Mouse (Mus musculus): ENCODE measurements at regions not wholly inside any gene's neighbourhood (a gene's known extent, or its start where the extent isn't known, plus 50 kb on each side); places are given as distances from the start of the nearest gene placed in this dataset.
"Not testable (repeated sequence)": the region's sequence is repeated elsewhere in the genome, so short reads cannot be mapped to it uniquely, and the experiment has no call there.

DNA sequence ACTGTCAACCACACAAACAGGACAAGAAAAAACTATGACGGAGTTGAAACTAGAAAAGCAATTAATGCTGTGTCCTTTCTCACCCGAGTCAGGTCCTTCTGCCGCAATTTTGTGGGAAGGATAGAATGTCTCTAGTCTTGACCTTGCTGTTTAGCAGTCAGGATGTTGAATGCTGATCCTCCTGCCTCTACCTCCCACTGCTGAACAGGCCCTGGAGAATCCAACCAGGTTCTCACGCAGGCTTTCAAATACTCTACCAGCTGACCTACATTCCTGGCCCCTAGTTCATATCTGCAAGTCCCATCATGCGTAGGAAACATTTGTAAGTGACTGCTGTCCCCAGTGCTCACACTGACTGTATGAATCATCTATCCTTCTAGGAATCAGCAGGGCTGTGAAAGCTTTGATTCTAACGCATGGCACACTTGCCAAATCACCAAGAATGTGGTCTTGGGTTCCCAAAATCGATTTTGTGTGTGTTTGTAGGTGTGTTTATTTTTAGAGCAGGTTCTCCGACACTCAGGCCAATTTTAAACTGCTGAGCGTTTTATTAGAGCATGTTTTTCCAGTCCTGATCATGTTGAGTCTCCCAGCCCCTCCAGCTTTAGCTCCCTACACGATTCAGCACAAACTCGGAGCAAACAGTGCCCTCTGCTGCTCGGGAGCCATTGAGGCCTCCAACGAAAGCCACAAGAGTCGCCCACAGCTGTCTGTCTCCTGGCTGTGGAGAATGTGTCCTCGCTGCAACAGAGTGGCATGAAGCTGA, 545.4 kb downstream of the Zfp704 start:
- DNase-seq (ENCODE audit: low spot score, missing footprints) (peak; percentile 92), ATAC-seq (ENCODE audit: low FRiP score) (peak; percentile 38; the same call in 1 of the 2 replicates)
- H3K36me3 ChIP-seq (ENCODE audit: control insufficient read depth, insufficient read depth, low read length), result no peaks in the 10 kb centered on the region
- 46% methylated on average over 15 of the region's 15 CpGs for WGBS
- no peak overlapping the region for H3K4me3 ChIP-seq (ENCODE audit: low read depth, low read length)
- no peaks in the 10 kb centered on the region for H3K9me3 ChIP-seq (ENCODE audit: control insufficient read depth, low read length)
- no peak overlapping the region for H3K9ac ChIP-seq (ENCODE audit: low read length)
- H3K27ac ChIP-seq (ENCODE audit: low read depth, low read length), result no peak overlapping the region
- no peaks in the 10 kb centered on the region for H3K4me1 ChIP-seq (ENCODE audit: control insufficient read depth, insufficient read depth, low read length)
- H3K27me3 ChIP-seq (ENCODE audit: control insufficient read depth, insufficient read depth, low read length), result no peaks in the 10 kb centered on the region
- no peak overlapping the region for H3K4me2 ChIP-seq

- Histone ChIP-seq H3K4me3 (ENCODE audit: low read depth, low read length) (no peak overlapping the region), H3K27ac (ENCODE audit: low read depth, low read length) (no peak overlapping the region), H3K9ac (ENCODE audit: low read length) (no peak overlapping the region), H3K4me2 (no peak overlapping the region), H3K9me3 (ENCODE audit: control insufficient read depth, low read length) (no peaks in the 10 kb centered on the region), H3K36me3 (ENCODE audit: control insufficient read depth, insufficient read depth, low read length) (no peaks in the 10 kb centered on the region), H3K27me3 (ENCODE audit: control insufficient read depth, insufficient read depth, low read length) (no peaks in the 10 kb centered on the region), H3K4me1 (ENCODE audit: control insufficient read depth, insufficient read depth, low read length) (no peaks in the 10 kb centered on the region)
- DNase-seq (ENCODE audit: low spot score, missing footprints), result peak; percentile 73
- no peak for ATAC-seq (ENCODE audit: low FRiP score)
- WGBS, result 81% methylated on average over 5 of the region's 5 CpGs
These were observed 546.2 kb downstream of the Zfp704 start for GRCm38 (mm10) chr3:9063662-9064061.

DNA sequence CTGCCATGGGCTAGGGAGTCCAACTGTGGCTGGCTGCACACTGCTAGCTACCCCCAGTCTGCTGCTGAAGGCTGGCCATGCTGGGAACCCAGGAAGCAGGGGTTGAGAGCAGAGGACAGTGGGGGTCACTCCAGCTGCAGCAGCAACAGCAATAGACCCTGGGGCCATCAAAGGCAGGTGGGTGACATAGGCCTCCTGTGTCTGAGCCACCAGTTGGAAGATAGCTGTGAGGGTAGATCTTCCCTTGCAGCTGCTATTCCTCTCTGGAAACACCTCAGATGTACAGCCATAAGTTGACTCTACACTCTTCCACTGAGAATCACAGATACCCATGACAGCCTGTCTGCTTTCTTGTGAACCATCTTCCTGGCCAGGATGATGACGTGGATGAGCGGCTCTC, 548.5 kb downstream of the Zfp704 start:
- Histone ChIP-seq H3K9ac (ENCODE audit: low read length) (no peak overlapping the region), H3K27me3 (ENCODE audit: control insufficient read depth, insufficient read depth, low read length) (no peaks in the 10 kb centered on the region), H3K9me3 (ENCODE audit: control insufficient read depth, low read length) (no peaks in the 10 kb centered on the region), H3K4me3 (ENCODE audit: low read depth, low read length) (no peak overlapping the region), H3K27ac (ENCODE audit: low read depth, low read length) (no peak overlapping the region), H3K36me3 (ENCODE audit: control insufficient read depth, insufficient read depth, low read length) (no peaks in the 10 kb centered on the region), H3K4me2 (no peak overlapping the region), H3K4me1 (ENCODE audit: control insufficient read depth, insufficient read depth, low read length) (no peaks in the 10 kb centered on the region)
- WGBS, result 89% methylated on average over 2 of the region's 2 CpGs
- DNase-seq (ENCODE audit: low spot score, missing footprints) (peak; percentile 44), ATAC-seq (ENCODE audit: low FRiP score) (no peak)

DNA sequence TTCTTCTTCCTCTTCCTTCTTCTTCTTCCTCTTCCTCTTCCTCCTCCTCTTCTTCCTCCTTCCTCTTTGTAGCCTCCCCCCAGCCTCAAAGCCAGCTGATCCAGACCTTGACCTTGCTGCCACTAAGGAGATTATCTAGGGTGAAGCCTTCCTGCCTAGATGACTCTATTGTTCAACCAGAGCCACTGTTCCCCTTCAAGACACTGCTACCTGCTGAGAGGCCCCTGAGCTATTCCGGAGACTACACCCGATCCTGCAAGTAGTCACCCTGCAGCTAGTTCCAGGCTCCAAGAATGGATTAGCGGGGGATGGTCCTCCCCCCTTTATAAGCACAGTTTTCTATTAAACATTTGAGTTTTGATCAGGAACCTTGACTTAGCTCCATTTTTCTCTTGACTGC, 552.2 kb downstream of the Zfp704 start:
- not testable (repeated sequence) for H3K27me3 ChIP-seq (ENCODE audit: control insufficient read depth, insufficient read depth, low read length); H3K4me1 ChIP-seq (ENCODE audit: control insufficient read depth, insufficient read depth, low read length); H3K4me3 ChIP-seq (ENCODE audit: low read depth, low read length); H3K36me3 ChIP-seq (ENCODE audit: control insufficient read depth, insufficient read depth, low read length); H3K4me2 ChIP-seq; H3K9ac ChIP-seq (ENCODE audit: low read length); H3K9me3 ChIP-seq (ENCODE audit: control insufficient read depth, low read length); ATAC-seq (ENCODE audit: low FRiP score); H3K27ac ChIP-seq (ENCODE audit: low read depth, low read length)
- peak; percentile 31 for DNase-seq (ENCODE audit: low spot score, missing footprints)
- WGBS, result 41% methylated on average over 3 of the region's 3 CpGs

- Histone ChIP-seq H3K4me1 (ENCODE audit: control insufficient read depth, insufficient read depth, low read length) (no peaks in the 10 kb centered on the region), H3K9me3 (ENCODE audit: control insufficient read depth, low read length) (no peaks in the 10 kb centered on the region), H3K27me3 (ENCODE audit: control insufficient read depth, insufficient read depth, low read length) (no peaks in the 10 kb centered on the region), H3K4me3 (ENCODE audit: low read depth, low read length) (no peak overlapping the region), H3K27ac (ENCODE audit: low read depth, low read length) (no peak overlapping the region), H3K36me3 (ENCODE audit: control insufficient read depth, insufficient read depth, low read length) (no peaks in the 10 kb centered on the region), H3K4me2 (no peak overlapping the region), H3K9ac (ENCODE audit: low read length) (no peak overlapping the region)
- WGBS, result 89% methylated on average over 6 of the region's 6 CpGs
- DNase-seq (ENCODE audit: low spot score, missing footprints) (peak; percentile 35), ATAC-seq (ENCODE audit: low FRiP score) (no peak)
These were observed 553.0 kb downstream of the Zfp704 start for GRCm38 (mm10) chr3:9056846-9057245.

DNA sequence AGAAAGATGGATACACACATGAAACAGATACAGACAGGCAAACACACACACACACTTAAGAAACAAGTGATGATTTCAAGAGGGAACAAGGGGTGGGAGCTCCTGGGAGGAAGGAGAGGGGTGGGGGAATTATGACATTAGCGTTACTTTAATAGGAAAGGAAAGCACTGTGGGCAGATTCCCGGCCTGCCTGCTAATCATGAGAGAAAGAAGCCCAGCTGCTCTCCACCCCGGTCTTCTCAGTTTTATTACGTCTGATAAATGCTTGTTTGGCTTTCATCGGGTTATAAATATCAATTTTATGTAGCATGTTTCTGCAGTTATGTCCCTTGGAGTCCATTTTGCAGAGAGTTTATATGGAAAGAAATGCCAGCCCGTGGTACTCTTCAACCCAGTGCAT, 554.1 kb downstream of the Zfp704 start:
- no peak overlapping the region for H3K4me2 ChIP-seq
- H3K4me1 ChIP-seq (ENCODE audit: control insufficient read depth, insufficient read depth, low read length), result no peaks in the 10 kb centered on the region
- no peaks in the 10 kb centered on the region for H3K9me3 ChIP-seq (ENCODE audit: control insufficient read depth, low read length)
- DNase-seq (ENCODE audit: low spot score, missing footprints) (no peak), ATAC-seq (ENCODE audit: low FRiP score) (no peak)
- no peak overlapping the region for H3K27ac ChIP-seq (ENCODE audit: low read depth, low read length)
- no peak overlapping the region for H3K4me3 ChIP-seq (ENCODE audit: low read depth, low read length)
- no peak overlapping the region for H3K9ac ChIP-seq (ENCODE audit: low read length)
- WGBS, result 88% methylated on average over 6 of the region's 6 CpGs
- H3K36me3 ChIP-seq (ENCODE audit: control insufficient read depth, insufficient read depth, low read length), result no peaks in the 10 kb centered on the region
- no peaks in the 10 kb centered on the region for H3K27me3 ChIP-seq (ENCODE audit: control insufficient read depth, insufficient read depth, low read length)

Measured in midbrain, embryonic 11.5 days (tissue).